Mouse (Mus musculus) gastrocnemius, postnatal 4 days (tissue): Measurements from ENCODE around the gene Slc25a39. TPM values are rescaled to one million over a fixed set of nuclear protein-coding genes. Genes with fewer than 3 reads are reported as not detected.

Experiments
- DNase-seq, 2 experiments: peaks; one replicate each; pipeline ENCODE4 v3.0.0; 2021 to 2022; ENCODE audit warnings: low spot score in 2 of 2, mixed read lengths in 2 of 2
- long read RNA-seq, 2 experiments: library from polyadenylated mRNA; stranded (forward); transcript quantifications; one replicate each; pipeline ENCODE4 v2.0.0; 2021
- total RNA-seq, 2 experiments: library from RNA; stranded (reverse); gene quantifications; 2 replicates each; pipeline ENCODE4 v1.2.3; 2021

Slc25a39 gene
- 10 to 100 TPM; 54.5 to 66.3 TPM for total RNA-seq
- long read RNA-seq, experiment 1, transcript Slc25a39-201 (12 exons, 1,685 nt) = major isoform, 60 of 66 reads
- long read RNA-seq, experiment 1, partial matches to known transcripts = 2 of 66 reads
- long read RNA-seq, experiment 1, other reads (novel, unspliced or antisense) = 3 of 66 reads
- long read RNA-seq, experiment 2, transcript Slc25a39-201 (12 exons, 1,685 nt) = major isoform, 73 of 85 reads
- long read RNA-seq, experiment 2, partial matches to known transcripts = 2 of 85 reads
- long read RNA-seq, experiment 2, other reads (novel, unspliced or antisense) = 6 of 85 reads

DNA sequence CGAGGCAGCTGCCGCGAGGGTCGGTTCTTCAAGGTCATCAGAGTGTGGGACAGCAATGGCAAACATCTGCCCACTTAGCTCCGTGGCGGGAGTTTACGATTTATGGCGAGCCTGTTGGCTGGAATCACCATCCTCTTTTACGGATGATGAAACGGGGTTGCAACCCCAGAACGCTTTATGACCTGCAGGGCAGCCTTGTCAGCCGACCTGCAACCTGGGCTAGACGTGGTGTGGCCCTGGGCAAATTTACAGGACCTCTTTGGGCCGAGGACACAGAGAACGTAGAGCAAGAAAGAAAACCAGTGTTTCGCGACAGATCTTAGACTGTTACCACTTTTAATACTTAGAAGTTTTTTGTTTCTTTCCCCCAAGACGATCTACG, at the start of gene Slc25a39:
Slc25a39 (minus strand) TSS at position 113 of the 382 bp plus-strand sequence.
- no peak for DNase-seq

- DNase-seq = peak in 1 of 2 experiments; percentile 70
Measured at GRCm38 (mm10) chr11:102455740-102456396, 48.1 kb upstream of the Slc25a39 start.

DNA sequence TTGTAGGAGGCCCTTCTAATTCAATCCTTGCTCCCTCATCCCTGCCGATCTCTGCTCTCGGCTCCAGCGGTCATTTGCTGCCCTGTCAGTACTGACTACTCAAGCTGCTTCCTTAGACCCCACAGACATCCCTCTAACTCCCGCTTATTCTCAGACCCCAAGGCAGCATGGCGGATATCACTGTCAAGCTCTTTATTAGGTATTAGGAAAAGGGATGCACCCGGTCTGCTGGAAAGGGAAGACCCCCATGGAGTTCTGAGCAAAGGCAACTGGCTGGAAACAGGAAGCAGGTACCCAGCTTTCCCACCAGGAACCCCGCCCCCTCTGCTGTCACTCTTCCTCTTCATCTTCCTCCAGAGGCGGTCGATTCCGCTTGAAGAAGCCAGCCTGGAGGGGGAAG, 45.4 kb upstream of the Slc25a39 start:
- no peak for DNase-seq

DNA sequence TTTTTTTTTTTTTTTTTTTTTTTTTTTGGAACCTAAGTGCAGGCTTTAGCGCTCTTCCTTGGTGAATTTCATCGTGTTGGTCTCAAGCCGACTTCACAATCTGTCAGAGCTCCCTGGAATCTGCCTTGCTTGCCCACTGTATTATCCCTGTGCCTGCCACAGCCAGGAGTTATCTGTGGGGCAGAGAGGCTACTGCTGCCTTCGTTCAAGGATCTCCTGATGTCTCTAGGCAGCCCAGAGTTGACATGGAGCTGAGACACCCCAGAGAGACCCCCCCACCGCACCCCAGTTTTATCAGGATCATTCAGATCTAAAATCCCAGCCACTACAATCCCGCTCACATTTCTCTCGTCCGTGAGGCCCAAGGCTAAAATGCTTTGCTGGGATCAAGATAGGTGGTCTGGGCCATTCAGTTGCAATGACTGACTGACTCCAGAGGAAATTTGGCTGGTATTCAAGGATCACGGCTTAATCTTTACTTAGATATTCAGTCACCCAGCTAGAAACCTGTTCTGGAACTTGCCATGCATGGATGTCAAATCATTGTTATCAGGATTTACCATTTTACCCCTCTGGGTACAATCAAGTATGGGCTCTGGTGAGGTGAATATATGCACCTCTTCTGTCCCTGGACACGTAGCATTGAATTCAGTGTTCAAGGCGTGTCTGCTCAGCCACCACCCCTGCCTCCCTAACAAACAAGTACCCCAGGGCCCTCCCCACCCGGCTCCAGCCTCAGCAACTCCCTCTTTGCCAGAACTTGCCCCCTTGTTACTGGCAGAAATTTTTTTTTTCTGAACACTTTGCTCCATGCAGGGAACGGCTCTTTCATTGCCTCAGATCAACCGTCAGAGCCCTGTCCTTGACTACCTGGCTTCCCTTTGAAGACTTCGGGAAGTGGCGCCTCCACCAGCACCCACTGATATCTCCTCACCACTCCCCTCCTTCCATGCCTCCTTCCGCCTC, 41.6 kb upstream of the Slc25a39 start:
- DNase-seq = no peak

DNA sequence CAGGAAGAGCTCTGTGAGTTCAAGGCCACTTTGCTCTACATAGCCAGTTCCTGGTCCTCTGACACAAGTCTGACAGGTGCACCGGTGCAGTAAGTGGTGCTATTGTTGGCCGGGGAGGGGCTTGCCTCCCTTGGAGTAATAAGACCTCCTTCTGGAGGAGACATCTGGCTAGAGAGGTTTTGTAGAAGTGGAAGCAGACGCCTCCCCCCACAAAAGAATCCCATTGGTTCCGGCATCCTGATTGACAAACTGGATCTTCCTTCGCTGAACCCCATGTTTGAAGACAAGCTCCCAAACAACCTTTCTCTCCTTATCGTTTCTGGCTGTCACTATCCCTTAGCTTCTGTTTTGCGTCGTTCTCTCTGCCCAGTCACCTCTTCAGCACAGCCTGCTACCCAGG, 40.6 kb upstream of the Slc25a39 start:
- no peak for DNase-seq

GRCm38 (mm10) chr11:102447497-102447896, 39.8 kb upstream of the Slc25a39 start, which contains the start of gene Fam171a2:
TSS of gene Fam171a2 (minus strand) at chr11:102447682.
- peak; percentile 82 to 83 for DNase-seq

- no peak for DNase-seq
Measured at GRCm38 (mm10) chr11:102446581-102447461, 39.1 kb upstream of the Slc25a39 start.

DNA sequence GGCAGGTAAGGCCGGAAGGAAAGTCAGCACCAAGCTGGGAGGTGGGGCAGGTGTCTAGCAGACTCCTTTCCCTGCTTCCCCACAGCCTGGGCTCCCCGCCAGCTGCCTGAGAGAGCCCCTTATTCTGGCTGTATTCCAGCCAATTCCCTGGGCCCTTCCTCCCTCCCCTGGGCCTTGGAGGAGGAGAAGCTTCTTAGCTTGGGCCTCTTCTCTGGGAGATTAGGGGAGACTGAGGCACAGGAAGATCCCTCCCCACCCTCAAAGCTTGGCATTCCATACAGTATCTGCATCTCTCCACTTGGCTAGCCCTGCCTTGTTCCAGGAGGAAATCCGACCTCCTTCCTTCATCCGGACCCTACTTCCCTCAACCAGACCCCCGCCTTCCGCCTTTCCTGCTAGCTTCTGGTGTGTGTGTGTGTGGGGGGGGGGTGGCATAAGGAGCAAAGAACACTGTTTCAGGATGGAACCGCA, 38.2 kb upstream of the Slc25a39 start:
- no peak for DNase-seq

DNA sequence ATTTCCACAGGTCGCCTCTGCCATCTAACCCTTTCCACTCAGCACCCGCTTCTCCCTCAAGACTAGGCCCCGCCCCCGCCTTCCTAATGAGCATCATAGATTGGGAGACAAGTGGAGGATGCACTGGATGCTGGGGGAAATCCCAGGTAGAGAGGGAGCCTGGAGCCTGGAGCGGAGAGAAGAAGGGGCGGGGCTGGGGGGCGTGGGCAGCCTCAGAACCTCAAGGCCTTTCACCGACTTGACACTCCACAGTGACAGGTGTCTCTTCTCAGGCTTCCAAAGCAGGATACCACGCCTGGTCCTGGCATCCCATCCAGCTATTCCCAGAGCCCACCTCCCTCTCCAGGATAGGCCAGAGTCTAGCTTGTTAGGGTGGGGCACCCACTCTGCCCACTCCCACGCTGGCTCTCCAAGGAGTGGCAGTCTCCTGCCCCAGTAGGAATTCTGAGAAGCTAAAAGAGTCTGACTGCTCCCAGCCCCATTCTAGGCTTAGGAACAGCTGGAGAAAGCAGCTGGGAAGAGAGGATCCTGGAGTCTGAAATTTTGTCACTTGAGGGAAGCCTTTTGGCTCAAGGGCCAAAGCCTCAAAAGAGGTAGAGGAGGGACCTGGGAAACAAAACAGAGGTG, 37.6 kb upstream of the Slc25a39 start:
- peak in 1 of 2 experiments; percentile 54 for DNase-seq

DNA sequence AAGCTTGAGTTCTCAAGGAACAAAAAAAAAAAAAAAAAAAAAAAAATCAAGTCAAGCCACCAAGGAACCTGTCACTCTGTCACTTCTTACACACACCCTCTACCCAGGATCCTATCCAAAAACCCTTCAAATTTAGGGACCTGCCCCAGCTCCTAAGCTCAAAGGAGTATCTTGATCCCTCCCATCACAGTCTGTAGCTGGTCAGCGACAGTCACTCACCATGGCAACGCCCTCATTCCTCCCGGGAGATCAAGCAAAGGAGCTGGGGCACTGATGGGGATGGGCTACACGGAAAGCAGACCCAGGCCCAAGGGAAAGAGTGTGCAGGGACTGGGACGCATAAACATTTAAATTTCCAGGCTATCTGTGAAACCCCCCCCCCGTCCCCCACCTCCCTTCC, 37.0 kb upstream of the Slc25a39 start:
- no peak for DNase-seq

DNA sequence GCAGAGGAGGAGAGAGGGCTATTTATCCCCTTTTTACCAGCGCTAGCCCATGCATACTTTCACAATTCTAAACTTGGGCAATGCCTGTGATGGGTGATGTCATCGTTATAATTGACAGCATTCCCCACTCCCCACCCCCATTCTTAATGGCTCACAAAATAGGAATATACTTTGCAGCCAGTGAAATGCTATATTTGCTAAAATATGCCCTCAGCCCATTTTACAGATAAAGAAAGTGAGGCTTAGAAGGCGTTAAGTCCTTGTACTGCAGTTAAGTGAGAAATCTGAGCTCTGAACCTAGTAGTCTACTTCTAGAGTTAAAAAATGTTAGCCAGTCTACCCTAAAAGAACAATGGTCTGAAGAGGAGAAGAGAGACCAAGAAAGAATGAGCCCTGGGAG, 36.6 kb upstream of the Slc25a39 start:
- DNase-seq = no peak

GRCm38 (mm10) chr11:102443740-102444139, 36.0 kb upstream of the Slc25a39 start:
- no peak for DNase-seq

- DNase-seq = no peak
Measured at GRCm38 (mm10) chr11:102442089-102442488, 34.3 kb upstream of the Slc25a39 start.

DNA sequence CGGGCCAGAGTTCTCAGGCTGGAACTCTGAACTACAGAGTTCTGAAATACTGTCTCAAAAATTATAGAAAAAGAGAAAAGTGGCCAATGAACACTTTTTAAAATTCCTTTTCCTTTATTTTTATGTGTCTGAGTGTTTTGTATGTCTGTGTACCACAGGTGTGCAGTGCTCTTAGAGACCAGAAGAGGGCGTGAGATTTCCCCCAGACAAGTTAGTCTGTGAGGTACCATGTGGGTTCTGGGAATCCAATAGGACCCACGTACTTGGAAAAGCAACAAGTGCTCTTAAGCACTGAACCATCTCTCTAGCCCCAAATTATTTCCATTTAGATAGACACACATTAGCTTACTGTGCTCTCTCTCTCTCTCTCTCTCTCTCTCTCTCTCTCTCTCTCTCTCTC, 33.7 kb upstream of the Slc25a39 start:
- DNase-seq = no peak

- DNase-seq = no peak
Measured at GRCm38 (mm10) chr11:102440255-102440654, 32.5 kb upstream of the Slc25a39 start.

- DNase-seq = no peak
Measured at GRCm38 (mm10) chr11:102439093-102440082, 31.6 kb upstream of the Slc25a39 start.

DNA sequence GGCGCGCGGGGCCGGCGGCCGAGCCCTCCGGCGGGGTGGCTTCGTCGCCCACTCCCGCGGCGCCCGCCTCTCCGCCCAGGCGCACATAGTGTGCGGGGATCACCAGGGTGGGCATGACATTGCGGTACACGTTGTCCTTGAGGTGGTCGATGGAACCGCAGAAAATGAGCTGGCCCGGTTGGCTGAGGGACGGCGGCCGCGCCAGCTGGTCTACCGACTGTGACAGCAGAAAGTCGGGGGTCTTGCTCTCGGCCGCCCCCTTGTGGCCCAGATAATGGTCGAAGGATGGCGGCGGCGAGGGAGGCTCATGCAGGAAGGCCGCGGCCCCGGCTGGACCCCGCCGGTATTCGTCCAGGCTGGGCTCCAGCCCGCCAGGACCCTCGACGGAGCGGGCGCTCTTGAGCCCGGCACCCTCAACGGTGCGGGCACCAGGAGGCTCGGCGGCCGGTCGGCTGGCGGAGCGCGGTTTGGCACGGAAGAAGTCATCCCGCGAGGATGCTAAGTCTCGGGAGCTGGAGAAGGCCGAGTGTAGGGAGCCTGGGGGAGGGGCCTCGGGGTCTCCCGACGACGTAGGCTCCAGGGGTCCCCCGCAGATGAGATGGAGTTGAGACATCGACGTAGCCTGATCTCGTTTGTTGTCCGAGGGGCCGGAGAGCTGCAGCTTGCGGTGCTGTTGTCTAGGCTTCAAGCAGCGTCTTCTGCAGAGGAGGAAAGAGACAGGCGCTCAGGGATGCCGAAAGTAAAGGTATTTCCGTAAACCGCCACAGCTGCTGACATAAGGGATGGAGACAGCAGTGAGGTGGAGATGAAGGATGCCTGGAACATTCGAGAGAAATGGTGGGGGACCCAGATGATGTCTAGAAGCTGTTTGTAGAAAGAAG, 30.7 kb upstream of the Slc25a39 start:
- DNase-seq = peak; percentile 90 to 91
